Mouse (Mus musculus): ENCODE measurements around the gene Srarp.

Gene Srarp

DNA sequence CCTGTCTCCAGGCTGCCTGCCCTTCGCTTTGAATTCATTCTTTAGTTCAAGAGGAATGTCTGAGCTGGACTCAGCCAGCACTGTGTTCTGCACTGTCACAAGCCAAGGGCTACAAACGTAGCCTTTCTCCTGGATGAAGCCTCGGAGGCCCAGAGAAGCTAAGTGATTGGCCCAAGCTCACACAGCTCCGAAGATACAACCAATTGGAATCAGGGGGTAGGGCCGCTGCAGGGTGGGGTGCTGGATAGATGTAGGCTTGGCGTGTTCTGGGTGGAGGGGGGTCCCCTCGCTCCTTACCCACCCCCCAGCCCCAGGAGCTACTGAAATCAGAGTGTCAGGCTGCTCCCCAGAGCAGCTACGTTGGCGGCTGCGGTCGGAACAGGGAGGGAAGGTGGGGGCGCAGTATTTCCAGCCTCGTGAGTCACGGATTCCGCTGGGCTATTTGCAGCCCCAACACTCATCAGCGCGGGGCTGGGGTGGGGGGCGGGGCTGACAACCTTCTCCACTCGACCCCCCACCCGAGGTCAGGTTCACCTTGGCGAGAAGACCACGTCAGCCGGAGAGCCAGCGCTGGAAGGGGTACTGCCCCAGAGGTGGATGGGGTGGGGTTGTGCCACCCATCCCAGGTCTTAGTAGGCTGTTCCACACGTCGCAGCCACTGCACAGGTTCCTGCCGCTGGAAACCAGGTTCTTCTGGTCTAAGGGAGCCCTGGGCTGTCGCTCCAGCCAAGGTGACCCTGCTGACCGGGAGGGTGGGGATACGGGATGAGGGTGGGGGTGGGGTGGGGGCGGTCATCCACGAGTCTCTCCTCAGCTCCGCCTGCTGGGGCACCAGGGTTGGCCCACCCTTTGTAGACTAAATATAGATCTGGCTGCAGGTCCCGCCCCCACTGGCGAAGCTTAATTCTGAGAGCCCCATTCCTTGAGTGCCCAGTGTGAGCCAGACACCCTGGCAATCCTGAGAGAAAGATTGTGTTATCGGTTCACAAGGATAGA, 10.1 kb downstream of the Srarp start:
- peak; percentile 17 to 26 for DNase-seq (ENCODE audit: low spot score in 2 of 2)

DNA sequence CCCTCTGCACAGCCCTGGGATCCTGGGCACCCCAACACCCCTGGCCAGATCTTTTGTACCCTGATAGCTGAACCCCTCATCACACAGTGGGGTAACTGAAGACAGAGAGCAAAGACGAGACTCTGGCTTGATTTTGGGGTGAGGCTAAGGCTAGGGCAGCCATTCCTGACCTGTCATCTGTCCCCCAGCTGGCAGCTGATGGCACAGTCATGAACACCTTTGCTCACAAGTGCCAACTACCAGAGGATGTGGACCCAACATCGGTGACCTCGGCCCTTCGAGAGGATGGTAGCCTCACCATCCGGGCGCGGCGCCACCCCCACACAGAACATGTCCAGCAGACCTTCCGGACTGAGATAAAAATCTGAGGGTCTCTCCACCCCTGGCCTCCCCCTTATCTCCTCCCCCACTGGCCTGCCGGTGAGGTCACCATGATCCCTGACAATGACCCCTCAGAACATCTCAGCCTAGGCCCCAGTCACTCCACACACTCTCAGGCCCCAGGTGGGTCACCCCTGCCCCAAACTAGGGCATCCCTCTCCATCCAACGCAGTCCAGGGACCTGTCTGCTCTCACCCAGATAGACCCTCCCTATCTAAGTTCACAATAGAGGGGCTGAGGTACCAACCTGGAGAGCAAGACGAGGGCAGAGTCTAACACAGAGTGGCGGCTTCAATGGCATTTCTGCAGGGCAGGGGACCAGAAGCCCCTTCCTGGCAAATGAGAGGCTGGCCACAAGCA, 12.0 kb downstream of the Srarp start:
- no peak for DNase-seq (ENCODE audit: low spot score in 2 of 2)

DNA sequence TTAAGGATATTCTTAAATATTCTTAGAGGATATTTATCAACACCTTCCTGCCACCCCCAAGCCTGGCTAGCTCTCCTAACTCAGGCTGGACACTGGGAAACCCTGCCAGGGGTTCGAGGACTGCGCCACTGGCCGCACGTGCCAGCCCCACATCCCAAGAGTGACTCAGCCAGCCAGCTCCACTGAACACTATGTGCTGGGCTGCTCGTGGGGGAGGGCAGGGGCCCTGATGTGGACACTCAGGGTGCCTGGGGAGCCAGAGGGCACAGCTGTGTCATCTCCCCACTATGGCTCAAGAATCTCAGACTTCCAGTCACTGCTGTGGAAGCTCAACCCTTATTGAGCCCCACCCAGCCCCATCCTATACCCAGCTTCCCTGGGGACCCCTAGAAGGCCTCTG, 12.6 kb downstream of the Srarp start:
- DNase-seq (ENCODE audit: low spot score in 2 of 2), result no peak

- DNase-seq (ENCODE audit: low spot score in 2 of 2), result no peak
Observed at GRCm38 (mm10) chr4:141422841-141423240, 13.1 kb downstream of the Srarp start.

DNA sequence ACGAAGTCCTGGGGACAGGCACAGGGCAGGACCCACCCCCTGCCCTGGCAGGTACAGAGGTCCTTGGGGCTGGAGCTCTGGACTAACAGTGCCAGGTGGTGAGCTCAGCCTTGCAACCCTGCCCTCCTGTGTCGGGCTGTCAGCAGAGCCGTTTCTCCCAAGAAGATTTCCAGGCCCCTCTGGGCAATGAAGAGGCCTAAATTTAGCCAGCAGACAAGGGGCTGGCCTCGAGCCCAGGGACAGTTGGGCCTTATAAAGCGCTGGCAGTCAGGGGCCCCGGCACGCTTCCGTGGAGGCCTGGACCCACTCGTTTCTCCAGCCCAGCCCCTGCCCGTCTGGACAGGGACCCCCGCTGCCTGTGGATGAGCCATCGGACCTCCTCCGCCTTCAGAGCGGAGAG, 14.5 kb downstream of the Srarp start:
- DNase-seq (ENCODE audit: low spot score in 2 of 2), result no peak

DNA sequence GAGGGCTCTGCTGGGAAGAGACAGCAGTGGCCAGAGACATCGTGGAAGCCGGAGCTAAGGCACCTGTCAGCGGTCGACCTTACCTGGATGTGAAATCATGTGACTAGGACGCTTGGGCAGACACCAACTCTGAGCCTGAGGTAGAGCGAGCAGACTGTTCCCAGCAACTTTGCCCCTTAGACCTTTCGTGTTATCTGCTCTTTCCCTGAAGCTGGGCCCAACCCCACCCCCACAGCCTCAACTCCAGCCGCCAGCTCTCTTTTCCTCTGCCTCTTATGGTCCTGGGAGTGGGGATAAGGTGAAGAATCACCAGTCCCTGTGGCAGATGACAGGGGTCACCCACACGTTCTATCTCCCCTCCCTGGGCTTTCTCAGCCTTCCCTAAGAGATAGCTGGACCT, 15.0 kb downstream of the Srarp start:
- no peak for DNase-seq (ENCODE audit: low spot score in 2 of 2)

- no peak for DNase-seq (ENCODE audit: low spot score in 2 of 2)
Observed at GRCm38 (mm10) chr4:141420192-141420829, 15.6 kb downstream of the Srarp start, which contains the start of gene Hspb7. Gene Hspb7, plus strand, starts transcription at chr4:141420779.

- no peak for DNase-seq (ENCODE audit: low spot score in 2 of 2)
Observed at GRCm38 (mm10) chr4:141419398-141420191, 16.3 kb downstream of the Srarp start.

GRCm38 (mm10) chr4:141415924-141416323, 20.0 kb downstream of the Srarp start, which contains the start of gene Clcnkb:
Gene Clcnkb, minus strand, starts transcription at chr4:141416014.
- DNase-seq (ENCODE audit: low spot score in 2 of 2), result no peak

GRCm38 (mm10) chr4:141411430-141411992, 24.4 kb downstream of the Srarp start:
- DNase-seq (ENCODE audit: low spot score in 2 of 2), result no peak

- no peak for DNase-seq (ENCODE audit: low spot score in 2 of 2)
Observed at GRCm38 (mm10) chr4:141408577-141408976, 27.3 kb downstream of the Srarp start.

- peak; percentile 25 to 48 for DNase-seq (ENCODE audit: low spot score in 2 of 2)
Observed at GRCm38 (mm10) chr4:141406516-141407299, 29.2 kb downstream of the Srarp start.

GRCm38 (mm10) chr4:141405314-141405622, 30.6 kb downstream of the Srarp start:
- no peak for DNase-seq (ENCODE audit: low spot score in 2 of 2)

GRCm38 (mm10) chr4:141404518-141405313, 31.2 kb downstream of the Srarp start:
- DNase-seq (ENCODE audit: low spot score in 2 of 2), result peak; percentile 72 to 87

- DNase-seq (ENCODE audit: low spot score in 2 of 2), result no peak
Observed at GRCm38 (mm10) chr4:141400171-141400570, 35.7 kb downstream of the Srarp start.

- no peak for DNase-seq (ENCODE audit: low spot score in 2 of 2)
Observed at GRCm38 (mm10) chr4:141398545-141398944, 37.4 kb downstream of the Srarp start, which contains the start of gene Clcnka. Gene Clcnka, minus strand, starts transcription at chr4:141398724.

- no peak for DNase-seq (ENCODE audit: low spot score in 2 of 2)
Observed at GRCm38 (mm10) chr4:141397861-141398260, 38.0 kb downstream of the Srarp start.

DNA sequence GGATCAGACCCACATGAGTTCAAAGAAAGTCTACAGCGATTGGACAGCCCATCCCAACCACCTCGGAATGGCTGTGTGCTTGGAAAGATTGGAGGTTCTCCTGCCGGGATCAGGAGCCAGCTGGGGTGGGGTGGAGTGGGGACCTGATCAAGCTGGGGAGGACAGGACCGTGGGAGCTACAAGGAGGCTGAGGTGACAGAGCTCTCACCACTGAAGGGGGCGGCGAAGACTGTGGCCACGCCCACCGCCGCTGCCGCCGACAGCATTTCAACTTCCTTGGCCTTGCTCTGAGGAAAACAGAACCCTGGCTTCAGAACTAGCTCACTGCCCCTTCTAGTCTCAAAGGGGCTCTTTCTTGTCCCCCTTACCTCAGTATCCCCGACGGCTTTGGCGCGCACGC, 41.2 kb downstream of the Srarp start:
- DNase-seq (ENCODE audit: low spot score in 2 of 2), result no peak

- DNase-seq (ENCODE audit: low spot score in 2 of 2), result no peak
Observed at GRCm38 (mm10) chr4:141391293-141391692, 44.6 kb downstream of the Srarp start.
